Mouse (Mus musculus) stomach, embryonic 16.5 days (tissue): ENCODE data around the gene Mta2. TPM values are rescaled to one million over a fixed set of nuclear protein-coding genes. Genes with fewer than 3 reads are reported as not detected.

Experiments
- ATAC-seq: fragments of 200-750 bp; cut with Nextera tagmentation; 2 replicates; pipeline ENCODE4 v1.8.0; 2017; ENCODE audit warnings: moderate number of reproducible peaks, moderate TSS enrichment; ENCODE audit not compliant: insufficient read depth, low FRiP score
- H3K27ac ChIP-seq: fragments of 300-500 bp; sonication (generic); 2 replicates; pipeline ENCODE4 v1.5.1; 2014; ENCODE audit warnings: low read length
- H3K27me3 ChIP-seq: fragments of 300-500 bp; sonication (generic); 2 replicates; pipeline ENCODE4 v1.6.1; 2014; ENCODE audit warnings: low read length, control low read depth, mixed read lengths; ENCODE audit not compliant: control insufficient read depth, insufficient read depth
- H3K36me3 ChIP-seq: fragments of 300-500 bp; sonication (generic); 2 replicates; pipeline ENCODE4 v1.6.1; 2014; ENCODE audit warnings: low read length; ENCODE audit not compliant: control insufficient read depth, insufficient read depth
- H3K4me1 ChIP-seq: fragments of 300-500 bp; sonication (generic); 2 replicates; pipeline ENCODE4 v1.6.1; 2014; ENCODE audit warnings: low read length, control low read depth, mixed read lengths; ENCODE audit not compliant: control insufficient read depth, insufficient read depth
- H3K4me2 ChIP-seq: fragments of 300-500 bp; sonication (generic); 2 replicates; pipeline ENCODE4 v1.6.1; 2014; ENCODE audit warnings: low read depth, low read length, mixed read lengths
- H3K4me3 ChIP-seq: fragments of 300-500 bp; sonication (generic); replicated peaks from 2 replicates; pipeline ENCODE4 v1.5.1; 2014; ENCODE audit warnings: mild to moderate bottlenecking, low read length
- H3K9ac ChIP-seq: fragments of 300-500 bp; sonication (generic); 2 replicates; pipeline ENCODE4 v1.6.1; 2014; ENCODE audit warnings: low read length
- H3K9me3 ChIP-seq: fragments of 300-500 bp; sonication (generic); replicated peaks from 2 replicates; pipeline ENCODE4 v1.6.1; 2016; ENCODE audit warnings: low read length, control low read depth; ENCODE audit not compliant: control insufficient read depth
- WGBS: fragments of 180-500 bp; shearing (Covaris S2); extraction: QIAGEN DNeasy Blood & Tissue Kit; methylation state at CpG from one replicate; pipeline ENCODE4 v1.1.7; 2014; 5-methylcytosine and 5-hydroxymethylcytosine counted together
- polyA plus RNA-seq: library from polyadenylated mRNA; unstranded; fragments of >200 nt; fragmentation: Nextera tagmentation; extraction: Ambion mirVana; gene quantifications from 2 replicates; pipeline ENCODE4 v1.2.1, GENCODE M21; 2015

The Mta2 gene
- polyA plus RNA-seq, 1 experiment from 2014 or later = 149 TPM

DNA sequence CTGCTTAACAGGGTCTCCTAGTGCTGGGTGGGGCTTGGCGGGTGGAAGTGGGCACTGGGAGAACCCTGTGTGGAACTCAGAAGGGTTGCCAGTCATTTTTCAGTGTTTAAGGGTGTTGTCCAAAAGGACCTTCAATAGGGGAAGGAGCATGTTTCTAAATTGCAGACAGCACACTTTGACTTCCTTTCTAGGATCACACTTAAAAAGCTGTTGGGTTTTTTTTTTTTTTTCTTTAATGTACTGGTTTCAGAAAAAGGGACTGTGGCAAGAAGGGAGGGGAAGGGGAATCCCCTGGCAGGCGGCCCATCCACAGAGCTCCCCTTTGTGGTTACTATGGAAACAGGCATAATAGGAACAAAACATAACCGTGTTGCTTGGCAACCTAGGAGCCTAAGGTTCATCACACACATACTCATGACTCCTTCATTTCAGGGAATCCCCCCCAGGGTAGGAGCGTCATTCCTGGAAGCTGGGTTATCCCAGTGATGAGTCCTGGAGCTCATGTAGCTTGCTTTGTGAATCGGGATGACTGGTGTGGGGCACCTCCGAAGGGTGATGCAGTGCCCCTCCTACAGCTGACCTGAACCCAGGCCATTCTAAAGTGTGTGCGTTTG is 42.7 kb downstream of the Mta2 start:
- peak overlapping the region; percentile 20 for H3K4me2 ChIP-seq
- peak overlapping the region; percentile 90 for H3K27ac ChIP-seq
- H3K27me3 ChIP-seq = no peaks in the 10 kb centered on the region
- H3K4me1 ChIP-seq = peaks cover 69% of the 10 kb centered on the region
- WGBS = 10% methylated on average over 7 of the region's 7 CpGs
- no peak overlapping the region; the same call in 1 of the 2 replicates for H3K9ac ChIP-seq
- no peaks in the 10 kb centered on the region for H3K9me3 ChIP-seq
- peak; percentile 6; the same call in 1 of the 2 replicates for ATAC-seq
- H3K36me3 ChIP-seq = peaks cover 5% of the 10 kb centered on the region; the same call in 1 of the 2 replicates
- no peak overlapping the region for H3K4me3 ChIP-seq

DNA sequence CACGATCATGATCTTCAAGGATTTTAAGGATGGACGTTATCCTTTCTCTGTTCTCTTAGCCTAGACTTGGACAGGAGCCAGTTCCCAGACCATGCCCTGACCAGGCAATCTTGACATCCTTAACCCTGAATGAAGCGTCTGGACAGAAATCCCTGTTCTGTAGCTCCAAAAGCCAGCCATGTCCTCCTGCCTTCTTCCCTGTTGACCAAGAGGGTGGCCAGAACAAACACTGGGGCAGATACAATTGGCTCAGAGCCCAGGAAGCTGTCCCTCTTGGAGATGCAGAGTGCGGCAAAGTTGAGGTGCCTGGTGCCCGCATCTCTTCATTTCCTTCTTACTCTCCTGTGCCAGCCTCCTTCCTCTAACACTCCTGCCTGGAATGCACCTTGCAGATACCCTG is 44.2 kb downstream of the Mta2 start:
- Histone ChIP-seq H3K4me2 (no peak overlapping the region), H3K27me3 (no peaks in the 10 kb centered on the region), H3K36me3 (no peaks in the 10 kb centered on the region), H3K9ac (no peak overlapping the region), H3K9me3 (no peaks in the 10 kb centered on the region), H3K4me3 (no peak overlapping the region), H3K27ac (no peak overlapping the region), H3K4me1 (peaks cover 63% of the 10 kb centered on the region)
- 56% methylated on average over 5 of the region's 5 CpGs for WGBS
- no peak for ATAC-seq

DNA sequence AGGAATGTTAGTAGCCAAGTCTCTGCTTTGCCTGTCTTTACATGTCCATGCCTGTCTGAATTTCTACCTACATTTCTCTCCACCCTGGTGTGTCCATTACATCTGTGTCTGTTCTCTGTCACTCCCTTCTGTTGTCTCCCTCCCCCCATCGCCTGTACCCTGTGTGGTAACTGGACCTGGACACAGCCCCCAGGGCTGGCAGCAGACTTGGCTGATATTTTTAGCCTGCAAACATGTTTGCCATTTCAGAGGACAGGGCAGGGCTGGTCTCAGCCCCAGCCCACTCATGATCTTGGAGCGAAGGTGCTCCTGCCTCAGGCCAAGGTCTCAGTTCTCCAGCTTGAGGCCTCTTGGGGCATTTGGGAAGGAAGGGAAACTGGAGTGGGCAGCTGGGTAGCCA is 46.1 kb downstream of the Mta2 start:
- Histone ChIP-seq H3K27ac (peak overlapping the region; percentile 99), H3K4me3 (no peak overlapping the region), H3K27me3 (no peaks in the 10 kb centered on the region), H3K9ac (peak overlapping the region; percentile 97), H3K4me1 (peaks cover 67% of the 10 kb centered on the region), H3K4me2 (0 out of 2 replicates have a peak overlapping the region, but pooled peaks have one; percentile 7), H3K9me3 (no peaks in the 10 kb centered on the region), H3K36me3 (no peaks in the 10 kb centered on the region)
- WGBS = 44% methylated on average over 2 of the region's 2 CpGs
- no peak for ATAC-seq

DNA sequence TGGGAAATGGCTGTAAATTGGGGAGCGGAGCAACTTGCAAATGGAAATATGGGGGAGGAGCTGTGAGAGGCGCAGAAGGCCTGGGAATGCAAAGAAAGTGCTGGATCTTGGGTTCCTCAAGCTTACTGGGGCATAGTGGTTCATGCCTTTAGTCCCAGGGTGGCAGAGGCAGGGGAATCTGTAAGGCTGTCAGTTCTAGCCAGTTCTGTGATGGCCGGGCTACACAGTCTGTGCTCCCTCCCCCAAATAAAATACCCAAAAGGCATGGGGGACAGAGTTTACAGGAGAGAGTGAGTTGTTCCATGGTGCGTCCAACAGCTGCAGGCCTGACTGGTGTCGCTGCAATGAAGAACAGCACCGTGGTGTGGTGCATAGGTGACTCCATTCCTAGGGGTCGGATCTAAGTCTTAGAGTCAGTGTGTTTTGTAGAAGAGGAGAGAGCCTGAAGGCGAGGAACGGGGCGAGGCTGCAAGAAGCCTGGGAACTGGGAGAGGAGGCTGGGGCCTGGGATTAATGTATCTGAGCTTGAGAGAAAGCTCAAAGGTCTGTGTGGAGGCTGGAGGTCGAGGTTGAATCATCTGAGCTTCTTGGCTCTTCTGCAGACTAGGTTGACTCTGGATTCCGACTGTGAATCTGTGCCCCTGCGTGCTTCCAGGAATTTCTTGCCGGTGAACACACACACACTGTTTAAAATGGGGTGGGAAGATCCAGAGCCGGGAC is 46.8 kb downstream of the Mta2 start:
- Histone ChIP-seq H3K27ac (peak overlapping the region; percentile 99), H3K36me3 (no peaks in the 10 kb centered on the region), H3K4me2 (peak overlapping the region; percentile 76), H3K27me3 (no peaks in the 10 kb centered on the region), H3K9ac (peak overlapping the region; percentile 97), H3K4me1 (peaks cover 68% of the 10 kb centered on the region), H3K4me3 (peak overlapping the region; percentile 87), H3K9me3 (no peaks in the 10 kb centered on the region)
- WGBS = 24% methylated on average over 15 of the region's 15 CpGs
- ATAC-seq = no peak

DNA sequence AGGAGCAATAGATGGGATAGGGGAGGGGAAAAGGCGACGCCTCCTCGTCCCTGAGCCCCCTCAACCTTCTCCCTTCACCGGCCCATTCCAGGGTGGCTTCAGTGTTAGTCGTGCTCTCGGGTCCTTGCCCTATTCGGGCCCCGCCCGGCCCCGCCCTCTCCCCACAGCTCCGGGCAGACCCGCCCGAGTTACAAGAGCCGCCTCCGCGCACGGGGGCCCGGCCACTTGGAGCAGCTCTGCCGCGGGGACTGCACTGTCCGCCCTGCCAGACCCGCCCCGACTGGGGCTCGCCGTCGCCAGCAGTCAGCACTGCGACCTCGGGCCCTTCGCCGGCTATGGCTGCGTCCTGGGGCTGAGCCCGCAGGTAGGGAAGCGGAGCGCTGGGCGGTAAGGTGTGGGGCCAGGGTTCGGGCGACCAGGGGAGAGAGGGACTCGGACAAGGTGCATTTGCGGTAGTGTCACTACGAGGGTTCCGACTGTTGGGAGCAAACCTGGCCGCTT is 47.4 kb downstream of the Mta2 start, which contains the start of gene Ahnak:
TSS of gene Ahnak (plus strand) at position 219 of the 501 bp plus-strand sequence.
- Histone ChIP-seq H3K9me3 (no peaks in the 10 kb centered on the region), H3K27ac (peak within 1 kb of the TSS; percentile 99), H3K4me3 (peak within 1 kb of the TSS; percentile 87), H3K4me2 (peak within 1 kb of the TSS; percentile 76), H3K27me3 (no peaks in the 10 kb centered on the region), H3K4me1 (peaks cover 68% of the 10 kb centered on the region), H3K36me3 (no peaks in the 10 kb centered on the region), H3K9ac (peak within 1 kb of the TSS; percentile 97)
- under 1% methylated on average over 42 of the region's 42 CpGs for WGBS
- ATAC-seq = peak; percentile 65

DNA sequence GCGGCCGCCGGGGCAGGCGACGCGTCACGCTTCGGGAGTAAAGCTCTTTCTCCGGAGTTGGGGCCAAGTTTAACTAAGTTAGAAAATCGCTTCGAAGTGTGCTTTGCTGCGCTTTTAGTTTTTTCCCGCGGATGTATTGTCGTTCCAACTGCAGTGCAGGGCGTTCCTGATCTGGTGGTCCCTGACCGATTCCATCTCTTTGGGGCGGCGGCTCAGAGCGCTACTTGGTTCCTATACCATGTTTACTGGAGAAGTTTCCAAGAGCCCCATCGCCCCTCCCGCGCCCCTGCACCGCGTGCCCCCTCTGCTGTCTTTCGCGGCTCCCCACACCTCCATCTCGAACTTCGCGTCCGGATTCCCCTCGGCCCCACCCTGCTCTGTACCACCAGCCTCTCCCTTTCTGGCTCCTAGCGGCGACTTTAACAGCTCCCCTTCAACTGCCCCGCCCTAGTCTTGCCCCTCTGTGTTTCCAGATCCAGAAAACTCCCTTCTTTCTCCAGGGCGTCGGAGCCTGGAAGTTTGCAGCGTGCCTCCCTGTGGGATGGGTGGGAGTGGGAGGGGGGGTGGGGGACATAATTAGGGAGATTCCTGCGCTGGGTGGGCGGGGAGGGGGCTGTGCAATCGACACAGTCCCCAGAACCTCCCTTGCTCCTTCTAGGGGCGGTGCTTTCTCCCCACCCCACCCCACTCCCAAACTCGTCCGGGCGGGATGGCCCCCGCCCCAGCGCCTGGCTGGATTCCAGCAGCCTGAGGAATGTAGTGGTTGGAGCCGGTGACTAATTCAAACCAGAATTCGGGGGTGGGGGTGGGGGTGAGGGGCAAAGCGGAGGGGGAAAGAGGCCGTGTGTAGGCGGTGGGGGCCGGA is 48.1 kb downstream of the Mta2 start:
- H3K4me1 ChIP-seq = peaks cover 62% of the 10 kb centered on the region
- under 1% methylated on average over 53 of the region's 53 CpGs for WGBS
- H3K36me3 ChIP-seq = no peaks in the 10 kb centered on the region
- H3K4me3 ChIP-seq = peak overlapping the region; percentile 87
- ATAC-seq = peak; percentile 80
- H3K9ac ChIP-seq = peak overlapping the region; percentile 97
- peak overlapping the region; percentile 99 for H3K27ac ChIP-seq
- H3K4me2 ChIP-seq = peak overlapping the region; percentile 76
- H3K27me3 ChIP-seq = no peaks in the 10 kb centered on the region
- H3K9me3 ChIP-seq = no peaks in the 10 kb centered on the region

DNA sequence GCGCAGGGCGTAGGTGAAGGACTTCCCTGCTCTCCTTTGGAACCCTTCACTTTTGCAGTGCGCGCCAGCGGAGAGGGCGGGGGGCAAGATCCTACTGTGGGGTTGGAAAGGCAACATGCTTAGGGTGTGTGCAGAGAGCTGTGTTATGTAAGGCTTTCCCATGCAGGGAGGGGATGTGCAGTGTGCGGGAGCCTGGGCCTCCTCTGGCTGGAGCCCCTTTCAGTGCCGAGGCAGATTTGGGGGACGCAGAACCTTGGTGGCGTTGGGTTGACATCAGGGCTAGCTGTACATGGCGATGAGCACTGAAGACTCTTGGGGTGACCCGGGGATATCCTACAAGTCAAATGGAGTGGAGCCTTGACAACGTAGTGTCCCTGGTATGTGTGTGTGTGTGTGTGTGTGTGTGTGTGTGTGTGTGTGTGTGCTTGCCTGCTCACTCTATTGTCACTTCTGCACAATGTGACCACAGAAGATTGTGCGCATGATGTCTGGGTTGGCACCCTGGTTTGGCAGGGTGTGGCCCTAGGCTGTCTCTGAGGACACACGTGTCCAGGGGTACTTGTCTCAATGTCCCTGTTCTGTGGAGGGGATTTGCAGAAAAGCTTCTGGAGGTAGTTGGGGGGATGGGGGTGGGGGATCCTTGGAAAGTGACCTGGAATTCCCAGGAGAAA is 48.9 kb downstream of the Mta2 start:
- Histone ChIP-seq H3K4me3 (peak overlapping the region; percentile 87), H3K27ac (peak overlapping the region; percentile 99), H3K4me1 (peaks cover 62% of the 10 kb centered on the region), H3K9ac (peak overlapping the region; percentile 97), H3K27me3 (no peaks in the 10 kb centered on the region), H3K4me2 (peak overlapping the region; percentile 76), H3K36me3 (no peaks in the 10 kb centered on the region), H3K9me3 (no peaks in the 10 kb centered on the region)
- 12% methylated on average over 15 of the region's 15 CpGs for WGBS
- ATAC-seq = peak; percentile 61

DNA sequence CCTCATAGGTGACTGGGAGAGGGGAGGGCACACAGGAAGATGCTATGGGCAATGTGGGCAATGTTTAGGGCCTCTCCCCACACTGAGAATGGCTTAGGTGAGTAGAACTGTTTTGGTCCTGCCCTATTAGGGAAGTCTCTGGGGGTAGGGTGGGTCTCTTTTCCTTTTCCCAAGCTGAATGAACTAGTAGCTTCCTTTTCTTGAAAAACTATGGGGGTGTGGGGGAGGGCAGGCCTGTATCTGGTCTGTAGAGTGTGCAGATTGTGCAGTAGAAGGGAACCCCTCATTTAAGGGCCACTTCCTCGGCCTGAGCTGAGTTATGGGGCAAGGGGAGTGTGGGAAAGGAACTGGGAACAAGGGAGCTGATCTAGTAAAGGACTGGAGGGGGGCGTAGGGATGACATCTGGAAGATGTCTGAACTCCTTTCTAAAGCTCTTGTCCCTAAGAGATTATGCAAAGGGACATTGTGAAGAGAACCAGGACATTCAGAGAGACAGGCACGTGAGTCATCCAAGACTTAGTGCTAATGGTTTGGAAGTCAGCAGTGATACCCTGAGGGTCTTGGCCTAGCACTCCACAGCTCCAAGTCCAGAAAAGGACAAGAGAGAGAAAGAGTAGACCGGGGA is 49.7 kb downstream of the Mta2 start:
- H3K36me3 ChIP-seq = no peaks in the 10 kb centered on the region
- peak overlapping the region; percentile 99 for H3K27ac ChIP-seq
- H3K4me3 ChIP-seq = peak overlapping the region; percentile 87
- H3K4me2 ChIP-seq = peak overlapping the region; percentile 76
- peak overlapping the region; percentile 97 for H3K9ac ChIP-seq
- H3K4me1 ChIP-seq = peaks cover 62% of the 10 kb centered on the region
- ATAC-seq = no peak
- no peaks in the 10 kb centered on the region for H3K9me3 ChIP-seq
- WGBS = 37% methylated on average over 4 of the region's 4 CpGs
- H3K27me3 ChIP-seq = no peaks in the 10 kb centered on the region
